Mouse (Mus musculus) limb, embryonic 11.5 days (tissue): Measurements from ENCODE around the gene Eif2ak1. TPM values are rescaled to one million over a fixed set of nuclear protein-coding genes. Genes with fewer than 3 reads are reported as not detected.
A peak's percentile ranks its signal among the peaks of the same experiment; 100 is the strongest.

ENCODE experiments used
- ATAC-seq: fragments of 200-750 bp; cut with Nextera tagmentation; 2 replicates; pipeline ENCODE4 v1.8.0; 2017; ENCODE audit warnings: low read depth; ENCODE audit not compliant: insufficient number of reproducible peaks, low FRiP score, low TSS enrichment
- DNase-seq: peaks from one replicate; pipeline ENCODE4 v3.0.0-alpha.2; 2015; ENCODE audit warnings: low spot score
- H3K27ac ChIP-seq: fragments of 300-500 bp; sonication (generic); replicated peaks from 2 replicates; pipeline ENCODE4 v1.5.1; 2014; ENCODE audit warnings: low read depth, mild to moderate bottlenecking, low read length
- H3K27me3 ChIP-seq: fragments of 300-500 bp; sonication (generic); 2 replicates; pipeline ENCODE4 v1.6.1; 2014; ENCODE audit warnings: mild to moderate bottlenecking, low read length, mixed read lengths; ENCODE audit not compliant: control insufficient read depth, insufficient read depth
- H3K36me3 ChIP-seq: fragments of 300-500 bp; sonication (generic); 2 replicates; pipeline ENCODE4 v1.6.1; 2014; ENCODE audit warnings: mild to moderate bottlenecking, low read length, moderate library complexity, mixed read lengths; ENCODE audit not compliant: control insufficient read depth, insufficient read depth
- H3K4me1 ChIP-seq: fragments of 300-500 bp; sonication (generic); 2 replicates; pipeline ENCODE4 v1.6.1; 2014; ENCODE audit warnings: low read length, mixed read lengths; ENCODE audit not compliant: control insufficient read depth, insufficient read depth
- H3K4me2 ChIP-seq: fragments of 300-500 bp; sonication (generic); 2 replicates; pipeline ENCODE4 v1.6.1; 2014; ENCODE audit warnings: low read depth, mild to moderate bottlenecking, moderate library complexity; ENCODE audit not compliant: severe bottlenecking
- H3K4me3 ChIP-seq: fragments of 300-500 bp; sonication (generic); 2 replicates; pipeline ENCODE4 v1.5.1; 2014; ENCODE audit warnings: low read depth, low read length
- H3K9ac ChIP-seq: fragments of 300-500 bp; sonication (generic); 2 replicates; pipeline ENCODE4 v1.6.1; 2014; ENCODE audit warnings: mild to moderate bottlenecking, low read length
- H3K9me3 ChIP-seq: fragments of 300-500 bp; sonication (generic); 2 replicates; pipeline ENCODE4 v1.6.1; 2016; ENCODE audit warnings: low read length; ENCODE audit not compliant: control insufficient read depth
- WGBS: fragments of 180-500 bp; shearing (Covaris S2); extraction: QIAGEN DNeasy Blood & Tissue Kit; methylation state at CpG from one replicate; pipeline ENCODE4 v1.1.7; 2014; 5-methylcytosine and 5-hydroxymethylcytosine counted together
- polyA plus RNA-seq: library from polyadenylated mRNA; unstranded; fragments of >200 nt; fragmentation: Nextera tagmentation; extraction: Ambion mirVana; gene quantifications from 2 replicates; pipeline ENCODE4 v1.2.1, GENCODE M21; 2014

The Eif2ak1 gene
- polyA plus RNA-seq, 1 experiment from 2014 or later, result 55.1 TPM

GRCm38 (mm10) chr5:143908926-143909325, 91.3 kb downstream of the Eif2ak1 start:
- H3K4me2 ChIP-seq, result peak overlapping the region; percentile 75
- H3K9ac ChIP-seq, result peak overlapping the region; percentile 67
- peak overlapping the region; percentile 71 for H3K4me3 ChIP-seq
- H3K36me3 ChIP-seq, result peaks cover under 1% of the 10 kb centered on the region; the same call in 1 of the 2 replicates
- H3K4me1 ChIP-seq, result peaks cover 10% of the 10 kb centered on the region; the same call in 1 of the 2 replicates
- peak overlapping the region; percentile 70; the same call in 1 of the 2 replicates for H3K27ac ChIP-seq
- no peaks in the 10 kb centered on the region for H3K27me3 ChIP-seq
- no peak for ATAC-seq
- no peak for DNase-seq
- WGBS, result 3% methylated on average over 9 of the region's 9 CpGs
- H3K9me3 ChIP-seq, result no peaks in the 10 kb centered on the region

DNA sequence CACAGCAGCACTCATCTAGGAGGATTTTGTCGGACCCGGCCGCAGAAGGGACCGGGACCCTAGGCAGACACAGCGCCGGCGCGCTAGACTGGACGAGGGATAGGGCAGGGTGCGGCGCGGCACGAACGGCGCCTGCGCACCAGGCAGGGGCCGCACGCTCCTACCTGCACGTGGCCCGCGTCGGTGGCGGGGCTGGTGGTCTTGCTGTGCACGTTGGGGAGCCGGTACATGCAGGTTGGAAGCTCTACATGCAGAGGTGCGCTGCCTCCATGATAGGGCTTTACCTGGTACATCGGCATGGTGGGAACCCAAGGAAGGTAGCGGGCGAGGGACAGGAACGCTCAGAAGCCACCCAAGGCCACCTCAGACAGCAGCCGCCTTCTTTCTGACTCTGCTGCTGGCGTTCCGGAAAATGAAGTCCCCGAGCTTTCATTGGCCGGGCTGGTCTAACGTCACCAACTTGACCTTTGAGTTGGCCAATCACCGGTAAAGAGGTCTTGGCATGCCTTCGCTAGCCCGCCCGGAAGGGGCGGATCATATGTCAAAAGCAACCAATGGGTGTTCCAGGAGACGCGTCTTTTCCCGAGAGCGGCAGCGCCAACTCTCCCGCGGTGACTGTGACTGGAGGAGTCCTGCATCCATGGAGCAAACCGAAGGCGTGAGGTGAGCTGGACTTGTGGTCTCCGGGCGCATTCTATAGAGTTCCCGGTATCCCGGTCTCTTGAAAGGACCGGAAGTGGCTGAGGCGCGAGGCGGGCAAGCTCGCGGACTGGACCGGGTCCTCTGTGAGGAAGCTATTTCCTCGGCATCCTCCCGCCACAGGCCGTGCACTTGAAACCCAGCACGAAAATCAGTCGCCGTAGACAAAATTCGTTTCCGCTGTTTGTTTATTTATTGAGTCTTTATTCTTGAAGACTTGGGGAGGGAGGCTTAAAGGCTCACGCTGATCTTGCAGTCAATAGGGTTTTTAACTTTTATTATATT, 92.1 kb downstream of the Eif2ak1 start, which contains the start of the genes Aimp2 and Pms2:
TSS of gene Aimp2 (minus strand) at position 431 of the 984 bp plus-strand sequence.
TSS of gene Pms2 (plus strand) at position 548 of the 984 bp plus-strand sequence.
- H3K27ac ChIP-seq, result peak within 1 kb of the TSS; percentile 70
- H3K4me2 ChIP-seq, result peak within 1 kb of the TSS; percentile 75
- no peaks in the 10 kb centered on the region for H3K9me3 ChIP-seq
- WGBS, result under 1% methylated on average over 70 of the region's 70 CpGs
- H3K27me3 ChIP-seq, result no peaks in the 10 kb centered on the region
- peak; percentile 99 for ATAC-seq
- H3K4me1 ChIP-seq, result peaks cover 10% of the 10 kb centered on the region; the same call in 1 of the 2 replicates
- H3K36me3 ChIP-seq, result peaks cover 3% of the 10 kb centered on the region; the same call in 1 of the 2 replicates
- H3K9ac ChIP-seq, result peak within 1 kb of the TSS; percentile 67
- peak within 1 kb of the TSS; percentile 71 for H3K4me3 ChIP-seq
- peak; percentile 95 for DNase-seq

- DNase-seq, result no peak
- Histone ChIP-seq H3K9me3 (no peaks in the 10 kb centered on the region), H3K36me3 (peaks cover 5% of the 10 kb centered on the region; the same call in 1 of the 2 replicates), H3K27me3 (no peaks in the 10 kb centered on the region), H3K4me1 (no peaks in the 10 kb centered on the region), H3K9ac (no peak overlapping the region), H3K4me3 (no peak overlapping the region), H3K27ac (no peak overlapping the region), H3K4me2 (no peak overlapping the region)
- no peak for ATAC-seq
- 89% methylated on average over 9 of the region's 9 CpGs for WGBS
Observed at GRCm38 (mm10) chr5:143916221-143916620, 98.6 kb downstream of the Eif2ak1 start.

DNA sequence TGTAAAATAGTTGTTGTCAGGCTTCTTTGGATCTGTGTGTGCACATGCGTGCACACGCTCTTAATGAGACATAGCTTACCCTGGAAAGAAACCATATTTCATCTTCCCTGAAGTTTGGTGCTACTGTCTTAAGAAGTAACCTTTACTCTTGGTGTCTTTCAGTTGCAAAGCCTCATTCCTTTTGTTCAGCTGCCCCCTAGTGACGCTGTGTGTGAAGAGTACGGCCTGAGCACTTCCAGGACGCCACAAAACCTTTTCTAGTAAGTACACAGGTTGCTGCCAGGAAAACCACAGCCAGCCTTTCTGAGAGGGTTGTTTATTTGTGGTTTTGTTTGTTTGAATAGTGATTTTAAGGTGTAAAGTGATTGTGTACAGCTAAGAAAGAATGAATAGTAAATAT, 99.8 kb downstream of the Eif2ak1 start:
- Histone ChIP-seq H3K9ac (no peak overlapping the region), H3K4me3 (no peak overlapping the region), H3K27me3 (no peaks in the 10 kb centered on the region), H3K4me1 (no peaks in the 10 kb centered on the region), H3K4me2 (no peak overlapping the region), H3K9me3 (no peaks in the 10 kb centered on the region), H3K27ac (no peak overlapping the region), H3K36me3 (peaks cover 8% of the 10 kb centered on the region; the same call in 1 of the 2 replicates)
- no peak for ATAC-seq
- peak; percentile 50 for DNase-seq
- WGBS, result 62% methylated on average over 5 of the region's 5 CpGs

GRCm38 (mm10) chr5:143918120-143918519, 100.5 kb downstream of the Eif2ak1 start:
- no peak overlapping the region for H3K4me3 ChIP-seq
- no peaks in the 10 kb centered on the region for H3K4me1 ChIP-seq
- no peak overlapping the region for H3K27ac ChIP-seq
- no peak overlapping the region for H3K4me2 ChIP-seq
- no peak for ATAC-seq
- H3K36me3 ChIP-seq, result peaks cover 8% of the 10 kb centered on the region; the same call in 1 of the 2 replicates
- H3K9me3 ChIP-seq, result no peaks in the 10 kb centered on the region
- WGBS, result 95% methylated on average over 3 of the region's 3 CpGs
- no peak overlapping the region for H3K9ac ChIP-seq
- H3K27me3 ChIP-seq, result no peaks in the 10 kb centered on the region
- DNase-seq, result no peak

- Histone ChIP-seq H3K4me2 (no peak overlapping the region), H3K4me3 (no peak overlapping the region), H3K36me3 (peaks cover 20% of the 10 kb centered on the region), H3K27me3 (no peaks in the 10 kb centered on the region), H3K27ac (no peak overlapping the region), H3K4me1 (no peaks in the 10 kb centered on the region), H3K9me3 (no peaks in the 10 kb centered on the region), H3K9ac (no peak overlapping the region)
- no peak for ATAC-seq
- DNase-seq, result no peak
- WGBS, result 87% methylated on average over 6 of the region's 6 CpGs
Observed at GRCm38 (mm10) chr5:143924781-143925452, 107.3 kb downstream of the Eif2ak1 start.

DNA sequence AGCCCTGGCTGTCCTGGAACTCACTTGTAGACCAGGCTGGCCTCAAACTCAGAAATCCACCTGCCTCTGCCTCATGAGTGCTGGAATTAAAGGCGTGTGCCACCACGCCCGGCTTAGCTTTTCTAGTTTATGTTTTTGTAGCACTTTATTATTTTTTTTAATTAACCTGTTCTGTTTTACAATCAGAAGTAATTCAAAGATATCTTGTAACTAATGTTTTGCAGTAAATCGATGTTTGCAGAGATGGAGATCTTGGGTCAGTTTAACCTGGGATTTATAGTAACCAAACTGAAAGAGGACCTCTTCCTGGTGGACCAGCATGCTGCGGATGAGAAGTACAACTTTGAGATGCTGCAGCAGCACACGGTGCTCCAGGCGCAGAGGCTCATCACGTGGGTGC, 110.3 kb downstream of the Eif2ak1 start, which contains the start of gene Gm42421:
TSS of gene Gm42421 (plus strand) at position 301 of the 400 bp plus-strand sequence.
- no peak for ATAC-seq

DNA sequence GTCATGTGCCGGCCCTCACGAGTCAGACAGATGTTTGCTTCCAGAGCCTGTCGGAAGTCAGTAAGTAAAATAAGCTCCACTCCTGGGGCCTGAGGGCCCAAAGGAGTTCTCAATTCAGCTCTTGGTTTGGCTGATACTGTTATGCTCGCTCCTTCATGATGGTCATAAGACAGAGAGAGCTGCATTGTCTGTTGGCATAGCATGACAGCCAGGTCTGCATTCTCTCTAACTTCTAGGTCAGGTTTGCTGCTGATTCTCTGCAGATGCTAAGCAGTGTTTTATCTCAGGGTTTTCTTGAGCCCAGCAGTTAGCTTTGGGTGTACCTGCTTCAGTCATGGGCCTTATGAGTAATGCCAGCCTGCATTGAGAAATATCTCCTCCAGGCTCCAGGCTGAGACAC, 111.7 kb downstream of the Eif2ak1 start:
- DNase-seq (no peak), ATAC-seq (no peak)
- Histone ChIP-seq H3K9ac (no peak overlapping the region), H3K27me3 (no peaks in the 10 kb centered on the region), H3K27ac (no peak overlapping the region), H3K9me3 (no peaks in the 10 kb centered on the region), H3K36me3 (peaks cover 22% of the 10 kb centered on the region), H3K4me2 (no peak overlapping the region), H3K4me3 (no peak overlapping the region), H3K4me1 (no peaks in the 10 kb centered on the region)
- 92% methylated on average over 4 of the region's 4 CpGs for WGBS

More for the DNA sequence above, 110.3 kb downstream of the Eif2ak1 start, which contains the start of gene Gm42421:
- Histone ChIP-seq H3K4me2 (no peak within 1 kb of the TSS), H3K4me1 (no peaks in the 10 kb centered on the region), H3K9me3 (no peaks in the 10 kb centered on the region), H3K4me3 (no peak within 1 kb of the TSS), H3K36me3 (peaks cover 22% of the 10 kb centered on the region), H3K9ac (no peak within 1 kb of the TSS), H3K27me3 (no peaks in the 10 kb centered on the region), H3K27ac (no peak within 1 kb of the TSS)
- DNase-seq, result no peak
- WGBS, result 94% methylated on average over 8 of the region's 8 CpGs
